Mouse (Mus musculus) ovary, postnatal 10 days (tissue): ENCODE results near the gene Tmem206.

Source experiments
- DNase-seq: peaks from one replicate; pipeline ENCODE4 v3.0.0; 2022; ENCODE audit warnings: low spot score

The Tmem206 gene

DNA sequence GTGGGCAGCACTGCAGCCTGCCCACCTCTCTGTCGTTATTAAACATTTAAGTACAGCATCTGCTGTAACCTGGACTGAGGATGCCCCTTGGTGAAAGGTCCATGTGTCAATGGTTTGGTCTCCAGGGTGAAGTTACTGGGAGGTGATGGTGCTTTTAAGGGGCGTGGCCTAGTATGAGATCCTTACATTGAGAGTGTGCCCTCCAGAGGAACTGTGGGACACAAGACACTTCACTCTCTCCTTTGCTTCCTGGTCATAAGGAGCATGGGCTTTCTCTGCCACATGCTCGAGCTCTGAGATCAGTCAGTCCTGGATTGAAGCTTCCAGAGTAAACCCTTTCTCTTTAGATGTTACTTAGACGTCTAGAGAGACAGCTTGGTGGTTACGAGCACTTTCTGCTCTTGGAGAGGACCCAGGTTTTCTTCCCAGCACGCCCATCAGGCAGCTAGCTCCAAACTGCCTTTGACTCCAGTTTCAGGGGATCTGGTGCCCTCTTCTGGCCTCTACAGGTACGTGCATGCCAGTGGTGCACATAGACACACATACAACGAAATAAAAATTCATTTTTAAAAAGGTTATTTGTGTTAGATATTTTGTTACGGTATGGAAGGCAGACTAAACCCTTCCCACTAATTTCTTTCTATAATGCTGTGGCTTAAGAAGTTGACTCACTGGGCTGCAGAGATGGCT is 17.8 kb upstream of the Tmem206 start:
- no peak for DNase-seq

DNA sequence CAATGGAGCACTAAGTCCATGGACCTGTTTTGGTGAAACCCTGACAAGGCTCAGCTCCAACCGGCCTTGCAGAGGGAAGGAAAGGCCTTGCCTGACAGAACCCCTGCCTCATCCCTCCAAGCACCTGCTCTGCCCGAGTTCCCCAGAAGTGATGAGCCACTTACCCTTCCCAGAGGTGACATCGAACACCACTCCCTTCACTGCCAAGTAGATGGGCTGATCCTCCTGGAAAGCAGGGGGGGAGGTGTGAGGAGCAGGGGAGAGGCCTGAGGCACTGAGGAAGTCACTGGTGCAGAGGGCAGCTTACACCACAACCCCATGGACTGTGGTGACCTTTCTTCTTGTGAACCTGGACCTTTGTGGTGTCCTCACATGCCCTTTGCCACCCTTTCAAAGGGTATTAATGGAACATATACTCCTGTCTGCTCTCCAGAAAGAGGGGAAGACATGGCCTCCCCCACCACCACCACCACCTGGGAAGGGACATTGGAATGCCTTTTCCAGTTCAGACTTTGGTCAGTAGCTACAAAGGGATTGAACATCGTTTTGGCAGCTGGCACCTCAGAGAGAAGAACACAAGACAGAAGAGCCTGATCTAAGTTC is 14.3 kb upstream of the Tmem206 start:
- DNase-seq: no peak

DNA sequence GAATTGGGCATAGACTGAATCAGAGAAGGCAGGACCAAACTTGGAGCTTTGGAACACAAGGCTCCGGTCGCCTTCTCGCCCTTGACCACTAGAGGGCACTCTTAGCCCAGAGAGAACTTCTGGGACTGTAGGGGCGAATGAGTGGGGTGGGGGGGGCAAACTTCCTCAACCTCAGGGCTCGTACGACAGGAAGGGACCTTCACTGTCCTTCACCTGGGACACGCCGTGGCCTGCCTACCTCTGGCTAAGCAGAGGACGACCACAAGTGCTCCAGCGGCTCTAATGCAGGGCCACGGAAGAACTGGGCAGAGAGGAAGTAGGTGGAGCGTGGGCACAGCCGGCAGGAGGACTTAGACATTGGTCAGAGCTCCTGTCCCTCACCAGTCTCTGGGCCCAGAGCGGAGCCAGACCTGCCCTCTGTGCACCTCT is 13.2 kb upstream of the Tmem206 start:
- peak; percentile 75 for DNase-seq

DNA sequence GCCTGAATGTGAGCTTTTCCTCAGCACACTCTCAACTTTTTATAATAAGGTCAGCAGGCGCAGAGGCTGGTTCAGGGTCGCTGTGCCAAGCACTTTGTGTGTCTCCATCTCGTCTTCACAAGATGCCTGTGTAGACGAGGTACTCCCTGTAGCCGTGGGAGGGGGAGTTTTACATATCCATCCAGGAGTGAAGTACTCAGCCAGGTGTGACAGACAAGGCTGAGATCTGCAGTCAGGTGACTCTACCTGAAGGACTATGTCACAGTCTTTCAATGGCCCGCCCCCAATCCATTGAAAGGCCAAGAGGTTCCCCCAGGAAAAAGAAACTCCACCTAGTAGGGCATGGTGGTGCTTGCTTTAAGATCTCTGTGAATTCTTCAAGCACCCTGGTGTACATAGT is 12.6 kb upstream of the Tmem206 start:
- no peak for DNase-seq

DNA sequence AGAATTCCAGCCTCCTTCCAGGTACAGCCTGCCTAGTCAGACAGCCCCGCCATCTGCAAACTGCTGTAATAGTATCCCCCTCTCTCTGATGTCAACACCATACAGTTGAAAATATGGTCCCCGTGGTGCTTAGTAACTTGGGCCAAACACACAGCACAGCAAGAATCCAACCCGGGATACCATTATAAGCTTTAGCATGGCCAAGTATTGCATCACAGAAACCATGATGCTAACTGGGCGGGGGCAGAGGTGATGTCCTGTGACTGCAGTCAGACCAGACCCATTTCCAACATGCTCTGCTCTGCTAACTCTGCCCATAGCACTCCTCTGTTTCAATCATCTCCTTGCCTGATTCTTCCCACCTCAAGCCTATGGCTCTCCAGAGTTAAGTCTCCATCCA is 11.8 kb upstream of the Tmem206 start:
- DNase-seq: no peak

DNA sequence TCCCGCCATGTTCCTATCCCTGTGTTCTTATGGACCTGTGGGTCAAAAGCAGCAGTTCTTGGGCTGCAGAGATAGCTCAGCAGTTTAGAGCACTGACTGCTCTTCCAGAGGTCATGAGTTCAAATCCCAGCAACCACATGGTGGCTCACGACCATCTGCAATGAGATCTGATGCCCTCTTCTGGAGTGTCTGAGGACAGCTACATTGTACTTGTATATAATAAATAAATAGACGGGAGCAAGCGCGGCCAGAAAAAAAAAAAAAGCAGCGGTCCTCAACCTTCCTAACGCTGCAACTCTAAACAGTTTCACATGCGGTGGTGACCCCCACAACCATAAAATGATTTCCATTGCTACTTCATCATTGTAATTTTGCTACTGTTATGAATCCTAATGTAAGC is 8.9 kb upstream of the Tmem206 start:
- no peak for DNase-seq

DNA sequence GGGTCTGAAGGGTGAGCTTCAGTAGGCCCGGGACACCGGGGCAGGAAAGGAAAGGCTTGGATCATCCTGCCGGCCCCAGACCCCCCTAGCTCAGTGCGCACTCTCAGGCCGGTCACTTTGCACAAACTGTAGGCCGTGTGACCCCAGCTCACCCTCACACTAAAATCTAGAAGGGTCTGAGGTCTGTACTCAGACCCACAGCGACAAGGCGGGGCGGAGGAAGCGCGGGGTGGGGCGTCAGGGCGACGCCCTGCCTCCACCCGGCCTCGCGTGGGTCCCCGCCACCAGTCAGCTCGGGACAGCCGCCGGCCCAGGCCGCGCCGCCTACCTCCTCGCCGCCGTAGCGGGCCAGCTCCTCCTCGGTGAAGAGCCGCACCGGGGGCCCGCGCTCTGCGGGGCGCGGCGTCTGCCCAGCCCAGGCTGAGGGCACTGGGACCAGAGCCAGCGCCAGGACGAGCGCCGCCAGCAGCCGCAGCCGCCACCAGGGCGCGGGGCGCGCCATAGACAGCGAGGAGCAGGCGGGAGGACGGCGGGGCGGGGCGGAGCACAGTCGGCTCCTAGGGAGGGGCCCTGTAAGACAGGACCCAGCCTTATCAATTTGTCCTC is 8.0 kb upstream of the Tmem206 start, which contains the start of gene Nenf:
Nenf (minus strand) TSS at position 604 of the 606 bp plus-strand sequence.
- DNase-seq: peak; percentile 62

DNA sequence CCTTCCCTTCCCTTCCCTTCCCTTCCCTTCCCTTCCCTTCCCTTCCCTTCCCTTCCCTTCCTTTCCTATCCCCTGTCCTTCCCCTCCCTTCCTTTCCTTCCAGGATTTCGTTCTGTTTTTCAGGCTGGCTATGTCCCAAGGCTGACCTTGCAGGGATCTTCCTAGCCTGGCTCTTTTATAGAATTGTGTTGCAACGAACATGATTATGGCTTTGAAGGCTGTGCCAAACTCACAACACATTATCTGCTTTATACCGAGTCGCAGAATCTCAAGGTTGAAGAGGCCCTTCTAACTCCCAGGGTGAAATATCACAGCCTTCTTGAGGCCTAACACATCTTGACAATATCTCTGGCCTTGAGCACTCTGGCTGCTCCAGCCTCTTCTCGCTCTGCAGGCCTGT is 7.0 kb upstream of the Tmem206 start:
- no peak for DNase-seq

DNA sequence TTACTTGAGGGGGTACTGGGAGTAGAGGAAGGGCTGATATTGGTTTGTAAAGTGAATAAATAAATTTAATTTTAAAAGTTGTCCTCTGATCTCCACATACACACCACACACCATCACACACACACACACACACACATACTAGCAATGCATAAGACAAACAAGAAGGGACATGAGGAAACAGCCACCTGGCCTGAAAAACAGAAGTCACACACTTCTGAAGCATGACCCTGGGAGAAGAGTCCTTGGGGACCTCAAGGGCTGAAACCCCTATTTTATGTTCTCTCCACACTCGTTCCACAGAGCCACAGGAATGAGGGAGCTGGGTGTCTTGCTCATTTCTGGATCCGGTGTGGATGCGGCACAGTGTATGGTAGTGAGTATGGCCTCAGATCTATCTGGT is 2.3 kb upstream of the Tmem206 start:
- no peak for DNase-seq

DNA sequence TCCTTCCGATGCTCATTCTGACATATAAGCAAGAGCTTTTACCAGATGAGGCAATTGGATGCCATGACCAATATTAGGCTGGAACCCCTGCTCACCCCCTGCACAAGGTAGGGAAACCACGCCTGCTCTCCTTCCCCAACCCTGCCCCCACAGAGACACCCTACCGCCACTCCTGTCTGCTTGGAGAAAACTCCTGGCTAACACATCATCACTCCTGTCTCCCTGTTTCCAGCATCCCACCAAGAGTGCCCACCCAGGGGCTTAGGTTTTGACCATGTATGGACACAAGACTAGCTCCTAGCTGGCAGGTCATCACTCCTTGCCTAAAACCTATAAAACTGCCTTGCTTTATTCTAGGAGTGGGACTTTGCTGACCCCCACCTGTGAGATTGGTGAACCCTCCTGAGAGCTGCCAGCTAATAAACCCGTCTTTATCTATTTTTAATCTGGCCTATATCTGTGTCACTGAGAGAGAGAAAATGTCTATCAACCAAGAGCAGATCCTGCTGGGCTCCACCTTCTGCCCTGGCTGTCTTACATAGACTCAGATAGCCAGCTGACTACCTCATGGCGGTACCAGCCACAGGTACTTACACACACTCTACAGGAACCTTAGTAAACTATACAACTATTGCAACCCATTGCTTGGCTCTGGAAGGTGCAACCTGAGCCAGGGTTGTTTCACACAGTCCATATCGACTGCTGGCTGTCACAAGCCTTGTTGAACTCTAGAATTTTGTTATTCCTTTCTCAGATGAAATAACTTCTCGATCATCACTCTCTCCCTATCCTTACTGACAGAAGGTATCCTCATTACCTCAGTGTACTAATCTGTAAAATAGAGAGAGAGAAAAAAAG is 750 bp upstream of the Tmem206 start:
- no peak for DNase-seq

DNA sequence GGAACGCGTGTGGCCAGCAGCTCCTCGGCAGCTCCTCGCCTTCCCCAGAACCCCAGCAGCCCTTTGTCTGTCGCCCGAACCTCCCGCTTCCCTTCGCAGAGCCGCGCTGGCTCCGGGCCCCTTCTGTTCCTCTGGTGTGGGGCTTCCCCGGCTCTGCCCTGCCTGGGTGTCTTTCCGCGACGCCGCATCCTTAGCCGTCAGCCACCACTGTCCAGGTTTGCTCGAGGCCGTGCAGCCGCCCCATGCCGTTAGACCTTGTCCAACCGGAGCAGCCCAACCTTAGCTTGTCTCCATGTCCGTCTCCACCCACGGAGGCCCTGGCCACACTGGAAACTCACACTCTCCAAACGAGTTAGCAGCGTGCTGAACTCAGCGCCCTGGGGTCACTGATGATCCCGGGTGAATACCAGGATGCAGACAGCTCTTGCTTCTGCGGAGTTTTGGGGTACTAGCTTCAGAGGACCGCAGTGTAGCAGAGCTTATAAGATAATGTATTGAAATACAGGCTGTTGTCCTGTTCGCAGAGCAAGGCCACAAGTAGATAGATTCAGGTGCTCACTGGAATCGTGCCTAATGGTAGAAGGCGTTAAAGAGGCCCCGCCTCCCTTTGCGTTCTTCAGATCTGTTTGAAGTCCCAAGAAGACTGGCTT is 646 bp downstream of the Tmem206 start:
- DNase-seq: no peak

DNA sequence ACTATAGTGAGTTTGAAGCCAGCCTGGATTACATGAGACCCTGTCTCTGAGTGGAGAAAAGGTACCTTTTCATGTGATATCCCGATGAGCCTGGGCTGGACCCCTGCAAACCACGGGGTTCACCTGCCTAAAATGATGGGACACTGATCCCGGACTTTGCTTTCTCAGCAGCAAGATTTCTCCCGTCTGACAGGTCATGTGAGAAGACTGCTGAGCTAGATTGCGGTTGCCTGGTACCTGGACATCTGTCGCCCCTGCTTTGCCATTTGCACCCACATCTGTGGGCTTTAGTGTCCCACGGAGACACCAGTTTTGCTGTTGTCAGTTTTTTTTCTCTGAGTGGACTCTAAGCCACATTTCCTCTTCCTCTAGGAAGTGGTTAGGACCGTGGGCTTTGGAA is 1.5 kb downstream of the Tmem206 start:
- no peak for DNase-seq

DNA sequence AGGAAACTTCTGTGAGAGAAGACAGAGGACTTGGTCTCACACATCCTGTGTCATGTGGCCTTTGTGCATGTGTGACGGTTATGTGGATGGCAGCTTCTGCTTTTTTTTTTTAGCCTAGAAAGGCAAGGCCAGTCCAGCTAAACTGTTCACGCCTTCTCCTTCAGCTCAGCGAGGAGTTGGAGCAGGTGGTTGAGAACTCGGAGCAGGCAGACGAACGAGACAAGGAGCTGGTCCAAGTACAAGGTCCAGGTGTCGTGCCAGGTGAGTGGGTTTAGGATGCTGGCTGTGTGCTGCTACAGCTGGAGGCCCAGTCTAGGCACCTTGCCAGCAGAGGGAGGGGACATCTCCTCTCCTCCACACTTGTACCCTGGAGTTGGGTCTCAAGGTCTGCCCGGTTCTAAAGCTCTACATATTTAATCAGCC is 2.3 kb downstream of the Tmem206 start:
- DNase-seq: no peak

DNA sequence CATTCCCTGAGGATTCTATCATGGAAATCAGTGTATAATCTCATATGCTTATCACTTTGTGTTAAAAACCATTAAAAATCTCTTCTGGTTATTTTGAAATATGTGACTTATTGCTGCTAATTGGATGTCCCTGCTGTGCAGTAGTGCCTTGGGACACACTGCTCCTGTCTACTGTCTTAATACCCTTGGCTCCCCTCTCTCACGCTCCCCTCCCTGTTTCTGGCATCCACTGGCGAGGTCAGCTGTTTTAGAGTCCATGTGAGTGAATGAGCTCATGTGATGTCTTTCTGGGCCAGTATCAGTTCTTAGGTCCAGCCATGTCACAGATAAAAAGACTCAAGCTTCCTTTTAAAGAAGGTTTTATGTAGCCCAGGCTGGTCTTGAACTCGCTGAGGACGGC is 4.6 kb downstream of the Tmem206 start:
- DNase-seq: no peak

DNA sequence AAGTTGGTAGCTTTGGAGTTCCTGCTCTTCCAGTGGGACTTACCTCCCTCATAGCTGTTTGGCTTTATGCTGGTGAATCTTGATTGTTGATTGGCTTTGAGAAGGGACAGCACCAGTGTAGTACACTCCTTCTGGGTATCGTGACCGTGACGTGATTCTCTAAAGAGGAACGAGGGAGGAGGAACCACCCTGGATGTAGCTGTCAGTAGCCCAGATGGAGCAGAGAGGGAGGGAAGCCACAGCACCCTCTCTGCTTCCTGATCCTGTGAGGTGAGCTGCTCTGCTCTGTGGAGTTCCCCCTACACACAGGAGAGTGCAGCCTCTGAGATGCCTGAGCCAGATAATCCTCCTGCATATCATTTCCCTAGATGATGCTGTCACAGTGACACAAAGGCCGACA is 8.8 kb downstream of the Tmem206 start:
- DNase-seq: no peak

DNA sequence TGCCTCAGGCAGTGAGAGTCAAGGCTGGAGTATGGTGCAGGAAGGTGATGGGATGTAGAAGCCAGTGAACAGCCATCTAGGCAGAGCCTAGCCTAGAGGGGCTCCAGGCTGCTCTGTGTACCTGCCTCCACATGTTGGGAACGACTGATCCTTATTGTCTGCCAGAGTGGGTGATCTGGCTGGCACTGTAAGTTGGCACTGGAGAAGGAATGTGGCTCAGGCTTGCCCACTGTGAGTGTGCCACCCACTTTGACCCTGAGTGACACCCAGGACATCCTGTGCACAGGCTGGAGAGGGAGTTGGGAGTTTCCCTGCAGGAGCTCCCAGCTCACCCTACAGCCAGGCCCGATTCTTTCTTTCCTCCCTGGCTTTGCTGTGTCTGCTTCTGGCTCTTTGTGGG is 14.2 kb downstream of the Tmem206 start:
- no peak for DNase-seq

DNA sequence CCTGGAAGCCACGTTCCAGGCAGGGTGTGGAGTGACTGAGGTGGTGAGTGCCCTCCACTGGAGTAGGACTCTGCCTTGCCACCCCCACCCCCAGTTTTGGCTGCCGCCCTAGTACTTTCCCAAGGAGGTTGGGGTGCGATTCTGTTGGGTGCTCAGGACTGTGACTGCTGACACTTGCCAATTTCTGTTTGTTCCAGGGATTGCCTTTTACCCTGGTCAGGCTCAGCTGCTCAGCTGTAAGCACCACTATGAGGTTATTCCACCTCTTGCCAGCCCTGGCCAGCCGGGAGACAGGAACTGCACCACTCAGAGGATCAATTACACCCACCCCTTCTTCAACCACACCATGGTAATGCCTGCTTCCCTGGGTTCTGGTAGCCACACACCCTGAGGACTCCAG is 14.8 kb downstream of the Tmem206 start:
- no peak for DNase-seq

DNA sequence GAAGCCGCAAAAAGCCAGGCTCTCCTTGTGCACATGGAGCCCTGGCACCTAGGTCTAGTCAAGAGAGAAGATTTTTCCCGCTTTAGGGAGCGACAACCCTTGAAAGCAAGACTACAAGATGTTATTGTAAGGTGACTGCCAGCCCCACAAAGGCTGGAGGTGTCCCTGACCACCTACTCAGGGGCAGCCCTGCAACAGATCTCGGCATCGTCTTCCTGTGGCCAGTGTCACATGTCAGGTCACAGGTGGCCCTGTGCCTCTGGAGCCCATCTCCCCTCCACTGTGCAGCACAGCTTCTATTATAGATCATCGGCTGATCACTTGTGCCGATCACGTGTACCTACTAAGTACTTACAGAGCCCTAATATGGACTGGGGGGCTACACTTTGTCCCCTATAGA is 21.9 kb downstream of the Tmem206 start:
- no peak for DNase-seq

DNA sequence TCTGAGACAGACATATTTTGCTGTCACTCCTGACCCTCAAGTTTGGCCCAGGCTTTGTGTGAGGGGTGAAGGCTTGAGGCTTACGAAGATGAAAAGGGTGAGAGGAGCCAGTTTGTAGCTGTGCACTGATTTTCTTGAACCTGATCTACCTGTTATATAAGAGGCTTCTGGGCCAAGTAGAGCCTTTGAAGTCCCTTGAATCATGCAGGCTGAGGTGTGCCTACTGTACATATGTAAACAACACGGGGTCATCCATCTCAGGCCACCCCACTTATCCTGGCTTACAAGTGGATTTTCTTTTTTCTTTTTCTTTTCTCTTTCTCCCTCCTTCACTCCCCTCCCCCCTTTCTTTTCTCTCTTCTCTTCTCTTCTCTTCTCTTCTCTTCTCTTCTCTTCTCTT is 22.9 kb downstream of the Tmem206 start:
- no peak for DNase-seq

DNA sequence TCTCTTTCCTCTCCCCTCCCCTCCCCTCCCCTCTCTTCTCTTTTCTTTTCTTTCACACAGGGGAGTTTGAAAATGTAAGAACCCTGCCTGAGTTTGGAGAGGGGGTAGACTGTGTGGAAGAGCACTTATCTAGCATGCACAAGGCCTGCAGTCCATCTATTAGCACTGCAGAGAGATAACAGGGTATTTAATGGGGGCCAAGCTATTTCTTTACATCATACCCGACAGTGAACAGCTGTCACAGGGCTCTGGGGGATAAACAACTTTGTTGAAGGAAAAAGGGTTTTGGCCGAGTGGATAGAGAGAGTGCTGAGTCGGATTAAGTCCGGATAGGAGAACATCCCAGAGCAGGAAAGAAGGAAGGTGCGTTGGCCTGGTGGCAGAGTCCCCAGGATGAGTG is 23.3 kb downstream of the Tmem206 start:
- DNase-seq: no peak

DNA sequence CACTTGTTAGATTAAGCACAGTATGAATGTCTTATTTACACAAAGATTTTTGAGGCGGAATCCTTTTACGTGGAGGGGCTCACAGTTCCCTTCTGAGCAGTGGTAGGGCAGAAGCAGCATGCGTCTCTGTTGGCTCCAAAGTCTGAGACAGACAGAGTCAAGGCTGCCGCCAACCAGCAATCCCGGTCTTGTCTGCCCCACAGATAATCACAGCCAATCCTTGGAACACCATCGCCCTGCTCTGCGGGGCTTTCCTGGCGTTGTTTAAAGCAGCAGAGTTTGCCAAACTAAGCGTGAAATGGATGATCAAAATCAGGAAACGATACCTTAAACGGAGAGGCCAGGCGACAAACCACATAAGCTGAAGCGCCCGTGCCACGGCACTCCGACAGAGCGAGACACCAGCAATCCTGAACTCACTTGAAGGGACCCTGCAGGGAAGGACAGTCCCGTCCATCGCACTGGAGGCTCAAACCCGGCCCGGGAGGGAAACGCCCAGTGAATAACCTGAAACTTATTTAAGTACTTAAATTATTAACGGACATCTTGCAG is 23.9 kb downstream of the Tmem206 start:
- DNase-seq: no peak

DNA sequence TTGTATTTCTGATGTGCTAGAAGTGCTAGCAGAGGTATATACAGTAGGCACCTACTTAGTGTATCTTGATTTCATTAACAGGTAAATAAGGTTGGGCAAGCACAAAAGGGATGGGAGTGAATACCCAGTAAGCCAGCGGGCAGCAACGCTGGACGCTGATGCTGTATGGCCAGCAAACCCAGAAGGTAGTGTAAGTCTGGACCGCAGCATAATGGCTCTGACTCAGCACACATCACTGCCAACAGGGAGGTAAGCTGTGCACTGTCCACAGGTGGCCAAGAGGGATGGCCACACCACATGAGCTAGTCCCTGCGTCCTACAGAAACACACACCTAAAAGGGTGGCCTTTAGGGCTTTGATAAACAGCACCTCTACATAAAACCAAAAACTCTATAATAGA is 24.6 kb downstream of the Tmem206 start:
- DNase-seq: no peak
